Mouse (Mus musculus) brain, adult 2 months (tissue): ENCODE data around the gene Thegl.

Source experiments
- DNase-seq: peaks from one replicate; pipeline ENCODE4 v3.0.0; 2011; ENCODE audit warnings: low read depth, low spot score

The Thegl gene

DNA sequence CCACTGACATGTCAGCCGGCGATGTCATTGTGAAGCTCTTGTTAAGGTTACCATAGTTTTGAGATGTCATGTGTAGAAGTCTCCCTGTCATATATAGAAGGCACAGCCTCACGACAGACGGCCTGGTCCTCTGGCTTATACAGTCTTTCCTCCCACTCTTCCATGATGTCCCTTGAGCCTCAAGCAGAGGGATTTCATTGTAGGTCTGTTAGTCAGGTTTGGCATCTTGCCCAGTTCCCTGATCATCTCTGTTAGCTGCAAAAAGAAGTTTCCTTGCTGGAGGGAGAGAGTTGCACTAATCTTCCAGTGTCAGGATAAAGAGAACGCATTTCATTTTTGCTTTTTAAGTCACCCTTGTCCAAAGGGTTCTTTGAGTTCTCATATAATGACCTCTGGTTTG, 36.8 kb downstream of the Thegl start:
- peak; percentile 22 for DNase-seq

GRCm38 (mm10) chr5:77056881-77057440, 41.1 kb downstream of the Thegl start:
- DNase-seq = peak; percentile 31

GRCm38 (mm10) chr5:77060363-77060762, 44.5 kb downstream of the Thegl start:
- no peak for DNase-seq

GRCm38 (mm10) chr5:77061372-77062038, 45.7 kb downstream of the Thegl start:
- peak; percentile 37 for DNase-seq

GRCm38 (mm10) chr5:77067321-77067720, 51.5 kb downstream of the Thegl start:
- DNase-seq = no peak

- DNase-seq = no peak
Measured at GRCm38 (mm10) chr5:77070987-77071386, 55.2 kb downstream of the Thegl start.

GRCm38 (mm10) chr5:77071626-77072025, 55.8 kb downstream of the Thegl start:
- DNase-seq = peak; percentile 31

DNA sequence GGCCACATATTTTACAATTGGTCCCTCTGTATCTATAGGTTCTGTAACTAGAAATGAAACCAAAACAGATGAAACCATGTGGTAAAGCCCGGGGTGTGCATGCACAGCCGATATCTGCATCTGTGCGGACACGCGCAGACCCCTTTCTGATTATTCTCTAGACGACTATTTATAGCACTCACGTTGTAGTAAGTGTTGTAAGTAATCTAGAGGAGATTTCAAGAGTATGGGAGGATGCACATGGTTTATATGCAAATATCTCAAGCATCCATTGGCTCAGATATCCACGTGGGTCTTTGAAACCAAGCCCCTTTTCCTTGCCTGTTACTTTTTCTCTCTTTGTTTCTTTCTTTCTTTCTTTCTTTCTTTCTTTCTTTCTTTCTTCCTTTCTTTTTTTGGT, 58.0 kb downstream of the Thegl start:
- DNase-seq = no peak

DNA sequence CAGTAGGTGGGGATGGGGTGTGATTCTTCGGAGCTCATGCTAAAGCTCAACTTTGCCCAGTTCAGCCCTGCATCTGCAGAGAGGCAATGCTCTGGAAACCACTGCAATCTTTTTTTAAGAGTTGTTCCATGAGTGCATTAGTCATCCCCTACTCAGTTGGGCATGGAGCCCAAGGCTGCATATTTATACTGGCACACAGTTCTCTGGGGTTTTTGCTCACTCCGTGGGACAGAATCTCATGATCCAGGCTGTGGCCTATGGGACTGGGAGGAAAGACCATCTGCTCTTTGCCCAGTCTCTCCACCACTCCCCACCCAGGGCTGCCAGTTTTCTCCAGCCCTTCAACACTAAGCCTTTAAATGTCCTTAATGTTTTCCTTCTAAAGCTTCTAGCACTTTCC, 59.1 kb downstream of the Thegl start:
- DNase-seq = peak; percentile 85

GRCm38 (mm10) chr5:77075951-77076350, 60.1 kb downstream of the Thegl start:
- DNase-seq = peak; percentile 66

GRCm38 (mm10) chr5:77080761-77081160, 64.9 kb downstream of the Thegl start:
- no peak for DNase-seq

DNA sequence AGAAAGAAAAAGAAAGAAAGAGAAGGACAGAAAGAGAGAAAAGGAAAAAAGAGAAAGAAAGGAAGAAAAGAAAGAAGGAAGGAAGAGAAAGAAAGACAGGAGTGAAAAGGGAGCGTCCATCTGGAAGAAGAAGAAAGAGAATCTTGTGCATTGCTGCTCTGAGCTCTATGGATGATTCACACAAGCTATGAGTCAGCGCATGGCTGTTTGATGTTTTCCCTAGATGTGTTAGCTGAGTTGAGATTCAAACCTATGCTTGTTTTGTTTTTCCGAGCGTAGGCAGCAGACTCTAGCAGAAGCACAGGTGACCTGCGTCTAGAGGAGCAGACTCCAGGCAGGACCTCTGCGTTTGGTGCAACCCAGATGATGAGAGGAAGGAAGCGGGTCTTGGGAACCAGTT, 66.9 kb downstream of the Thegl start:
- DNase-seq = peak; percentile 81

- DNase-seq = no peak
Measured at GRCm38 (mm10) chr5:77084418-77084817, 68.6 kb downstream of the Thegl start.

GRCm38 (mm10) chr5:77085753-77086450, 70.1 kb downstream of the Thegl start:
- DNase-seq = no peak

DNA sequence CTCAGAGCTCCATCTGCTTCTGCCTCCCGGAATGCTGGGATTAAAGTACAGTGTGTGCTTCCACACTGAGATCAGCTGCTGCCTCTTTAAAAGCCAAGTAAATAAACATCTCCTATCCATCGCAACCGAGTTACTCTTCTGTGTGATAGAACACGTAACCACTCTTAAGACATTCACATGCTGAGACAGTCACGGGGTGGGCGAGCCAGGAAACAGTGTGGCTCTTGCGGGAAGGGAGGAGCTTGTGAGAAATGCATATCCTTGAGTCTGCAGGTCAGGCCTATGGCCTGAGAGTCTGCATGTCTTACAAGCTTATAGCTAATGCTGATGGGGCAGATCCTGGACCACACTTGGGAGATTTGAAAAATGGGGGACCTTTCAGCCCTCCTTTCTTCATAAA, 70.7 kb downstream of the Thegl start:
- no peak for DNase-seq

- DNase-seq = peak; percentile 56
Measured at GRCm38 (mm10) chr5:77087122-77087521, 71.3 kb downstream of the Thegl start.

- DNase-seq = peak; percentile 63
Measured at GRCm38 (mm10) chr5:77089294-77089693, 73.5 kb downstream of the Thegl start.

DNA sequence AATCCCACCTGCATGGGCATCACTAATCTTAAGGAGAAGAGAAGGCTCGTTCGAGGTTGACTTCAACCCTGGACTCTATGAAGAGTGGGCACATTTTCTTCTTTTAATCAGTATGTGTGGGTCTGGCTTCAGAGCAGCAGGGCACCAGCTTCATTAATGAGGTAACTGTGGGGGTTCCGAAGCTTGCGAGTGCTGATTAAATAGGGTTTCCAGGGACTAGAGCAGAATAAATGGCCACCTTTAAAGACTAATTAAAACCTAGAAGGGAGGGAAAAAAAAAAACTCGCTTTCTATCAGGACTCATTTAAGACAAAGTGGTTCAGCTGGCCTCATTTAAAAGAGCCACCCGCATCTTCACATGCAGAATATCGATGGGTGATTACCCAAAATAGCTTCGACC, 74.1 kb downstream of the Thegl start:
- no peak for DNase-seq

DNA sequence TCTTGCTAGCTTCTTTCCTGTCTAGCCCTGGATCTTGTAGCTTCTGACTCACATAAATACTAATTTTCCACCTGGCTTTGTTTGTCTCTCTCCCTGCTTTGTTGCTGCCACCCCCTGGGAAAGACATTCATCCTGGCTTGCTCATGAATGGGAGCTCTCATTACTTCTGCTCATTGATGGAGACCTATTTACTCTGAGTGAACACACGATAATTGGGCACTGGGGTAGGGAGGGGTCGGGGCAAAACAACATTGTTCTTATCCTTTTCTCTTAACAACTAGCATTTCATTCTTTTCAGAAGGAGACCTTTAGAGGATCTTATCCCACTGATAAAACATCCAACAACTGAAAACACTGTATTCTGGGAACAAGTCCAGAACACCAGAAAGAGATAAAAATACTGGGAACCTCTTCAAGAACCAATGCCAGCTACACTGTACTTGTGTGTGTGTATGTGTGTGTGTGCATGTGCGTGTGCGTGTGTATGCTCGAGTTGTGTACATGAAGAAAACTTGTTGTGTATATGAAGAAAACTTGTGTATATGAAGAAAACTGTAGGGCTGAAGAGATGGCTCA, 74.8 kb downstream of the Thegl start:
- no peak for DNase-seq

- no peak for DNase-seq
Measured at GRCm38 (mm10) chr5:77091923-77092322, 76.1 kb downstream of the Thegl start.

- DNase-seq = no peak
Measured at GRCm38 (mm10) chr5:77092531-77092930, 76.7 kb downstream of the Thegl start.

DNA sequence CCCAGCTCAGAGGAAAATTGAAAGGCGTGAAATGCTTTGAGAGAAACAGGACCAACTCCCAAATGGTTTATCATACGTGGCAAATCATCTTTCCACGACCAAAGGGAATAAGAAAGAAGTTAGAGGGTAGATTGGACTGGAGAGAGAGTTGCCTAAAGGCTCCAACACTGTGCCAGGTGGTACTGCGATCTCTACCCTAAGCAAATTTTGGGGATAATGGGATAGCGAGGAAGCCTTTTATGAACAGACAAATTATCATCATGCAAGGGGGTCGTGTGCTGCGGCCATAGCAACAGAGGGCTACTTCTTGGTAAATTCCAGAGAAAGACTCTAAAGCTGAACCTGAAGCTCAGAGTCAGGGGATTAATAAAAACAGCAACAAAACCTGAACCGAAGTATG, 78.1 kb downstream of the Thegl start:
- no peak for DNase-seq
